In genomic region chr13:91461299-91461698, GRCm38 (mm10) we compare ENCODE assay signal across 8 mouse cellular contexts. TPM values are rescaled to one million over a fixed set of nuclear protein-coding genes. Genes with fewer than 3 reads are reported as not detected.
DNase-seq lines count a peak whose midpoint lies in the region; ATAC-seq and TF ChIP-seq lines count a peak whose summit lies in the region.

No protein-coding gene starts in this region.

- no peaks in the 10 kb centered on the region for H3K27me3 ChIP-seq in cerebellum, adult 2 months (ENCODE audit: control insufficient read depth, insufficient read depth, low read length)
- no peaks in the 10 kb centered on the region for H3K27me3 ChIP-seq in thymus, adult 2 months (ENCODE audit: control insufficient read depth, insufficient read depth, low read length)
- no peaks in the 10 kb centered on the region for H3K27me3 ChIP-seq in liver, embryonic 16.5 days (ENCODE audit: control insufficient read depth, insufficient read depth, low read depth, low read length)

- H3K4me3 ChIP-seq in cerebellum, adult 2 months (replicated peaks; ENCODE audit: insufficient read depth, low read depth, low read length) = peak overlapping the region; percentile 87
- peak overlapping the region; percentile 53 for H3K4me3 ChIP-seq in thymus, adult 2 months (ENCODE audit: control insufficient read depth, insufficient read depth, low read length)
- peak overlapping the region; percentile 98 for H3K4me3 ChIP-seq in liver, embryonic 16.5 days (ENCODE audit: low read depth, low read length)

- no peaks in the 10 kb centered on the region for H3K9me3 ChIP-seq in liver, embryonic 16.5 days (replicated peaks; ENCODE audit: control insufficient read depth, low read length)

- peak overlapping the region; percentile 88 for H3K4me2 ChIP-seq in liver, embryonic 16.5 days (ENCODE audit: low read depth, low read length)

- WGBS in cerebellum, adult 2 months = 1% methylated on average over 36 of the region's 61 CpGs
- WGBS in thymus, adult 2 months = 2% methylated on average over 58 of the region's 61 CpGs
- 0% methylated on average over 34 of the region's 61 CpGs for WGBS in liver, embryonic 16.5 days (ENCODE audit: insufficient replicate concordance)

- ATAC-seq in liver, embryonic 16.5 days (ENCODE audit: low read depth) = no peak

- peak overlapping the region; percentile 53; the same call in 1 of the 2 replicates for H3K27ac ChIP-seq in cerebellum, adult 2 months (ENCODE audit: insufficient read depth, low read length)
- H3K27ac ChIP-seq in thymus, adult 2 months (ENCODE audit: control insufficient read depth, insufficient read depth, low read length) = no peak overlapping the region
- peak overlapping the region; percentile 90 for H3K27ac ChIP-seq in liver, embryonic 16.5 days (ENCODE audit: low read length)

- TF ChIP-seq POLR2A in cerebellum, adult 2 months (IDR thresholded peaks at IDR 0.05; ENCODE audit: borderline replicate concordance, insufficient read depth, low read length) = no peak
- TF ChIP-seq POLR2A in thymus, adult 2 months (IDR thresholded peaks at IDR 0.05; ENCODE audit: control insufficient read depth, extremely low read depth, insufficient read depth, low read length, poor library complexity) = no peak

- no peak for TF ChIP-seq CTCF in cerebellum, adult 2 months (IDR thresholded peaks at IDR 0.05; ENCODE audit: borderline replicate concordance, insufficient read depth, low read depth, low read length)
- TF ChIP-seq CTCF in thymus, adult 2 months (IDR thresholded peaks at IDR 0.05; ENCODE audit: borderline replicate concordance, control insufficient read depth, extremely low read depth, insufficient read depth, low read length, poor library complexity) = no peak

- peak overlapping the region; percentile 97 for H3K9ac ChIP-seq in liver, embryonic 16.5 days (ENCODE audit: low read depth, low read length)

- no peak for DNase-seq in cerebellum, adult 2 months
- DNase-seq in cerebellum, postnatal 10 days = no peak
- no peak for DNase-seq in thymus, adult 2 months
- DNase-seq in thymus, postnatal 10 days (ENCODE audit: low spot score in 2 of 2) = no peak
- no peak for DNase-seq in Muller cell, postnatal 12 days (ENCODE audit: inconsistent ontology term)
- no peak for DNase-seq in cerebellum, adult 8-10 months
- DNase-seq in layer of hippocampus, postnatal 10 days (ENCODE audit: low spot score in 2 of 2) = no peak

- no peaks in the 10 kb centered on the region; the same call in 1 of the 2 replicates for H3K4me1 ChIP-seq in cerebellum, adult 2 months (ENCODE audit: control insufficient read depth, insufficient read depth, low read length)
- H3K4me1 ChIP-seq in thymus, adult 2 months (replicated peaks; ENCODE audit: control insufficient read depth, insufficient read depth, low read length) = peaks cover 7% of the 10 kb centered on the region
- H3K4me1 ChIP-seq in liver, embryonic 16.5 days (ENCODE audit: control insufficient read depth, low read depth, low read length) = peaks cover 48% of the 10 kb centered on the region

- H3K36me3 ChIP-seq in thymus, adult 2 months (ENCODE audit: control insufficient read depth, insufficient read depth, low read length) = no peaks in the 10 kb centered on the region
- no peaks in the 10 kb centered on the region for H3K36me3 ChIP-seq in liver, embryonic 16.5 days (ENCODE audit: control insufficient read depth, insufficient read depth)

RNA-seq across cellular contexts. Expression of gene Ssbp2, which starts 1.2 kb away (rescaled TPM):
- 73.0 and 75.2 TPM in 2 replicates for polyA plus RNA-seq in cerebellum, adult 2 months (2012; rRNA removed)
- polyA plus RNA-seq in thymus, adult 2 months (2012; rRNA removed) = 115 and 125 TPM in 2 replicates
- polyA plus RNA-seq in liver, embryonic 16.5 days (2015; fragmentation: Nextera tagmentation; extraction: Ambion mirVana) = 40.0 and 44.3 TPM in 2 replicates
- 100 to 1,000 TPM; 109 to 110 TPM for total RNA-seq in layer of hippocampus, postnatal 10 days (2021)
